Mouse (Mus musculus) adrenal gland, postnatal 10 days (tissue): ENCODE results near the gene Epn2. TPM values are rescaled to one million over a fixed set of nuclear protein-coding genes. Genes with fewer than 3 reads are reported as not detected.

ENCODE experiments used
- DNase-seq: peaks from one replicate; pipeline ENCODE4 v3.0.0; 2021; ENCODE audit warnings: mixed read lengths
- long read RNA-seq, 2 experiments: library from polyadenylated mRNA; stranded (forward); transcript quantifications; one replicate each; pipeline ENCODE4 v2.0.0; 2021
- total RNA-seq, 2 experiments: library from RNA; stranded (reverse); gene quantifications; 2 replicates each; pipeline ENCODE4 v1.2.3; 2021

The Epn2 gene
- total RNA-seq = 10 to 100 TPM; 32.2 to 36.8 TPM
- long read RNA-seq, experiment 1, full-length matches to known transcripts = 14 of 30 reads
- long read RNA-seq, experiment 1, partial matches to known transcripts = 5 of 30 reads
- long read RNA-seq, experiment 1, other reads (novel, unspliced or antisense) = 11 of 30 reads
- long read RNA-seq, experiment 2, full-length matches to known transcripts = 17 of 32 reads
- long read RNA-seq, experiment 2, partial matches to known transcripts = 4 of 32 reads
- long read RNA-seq, experiment 2, other reads (novel, unspliced or antisense) = 11 of 32 reads

DNA sequence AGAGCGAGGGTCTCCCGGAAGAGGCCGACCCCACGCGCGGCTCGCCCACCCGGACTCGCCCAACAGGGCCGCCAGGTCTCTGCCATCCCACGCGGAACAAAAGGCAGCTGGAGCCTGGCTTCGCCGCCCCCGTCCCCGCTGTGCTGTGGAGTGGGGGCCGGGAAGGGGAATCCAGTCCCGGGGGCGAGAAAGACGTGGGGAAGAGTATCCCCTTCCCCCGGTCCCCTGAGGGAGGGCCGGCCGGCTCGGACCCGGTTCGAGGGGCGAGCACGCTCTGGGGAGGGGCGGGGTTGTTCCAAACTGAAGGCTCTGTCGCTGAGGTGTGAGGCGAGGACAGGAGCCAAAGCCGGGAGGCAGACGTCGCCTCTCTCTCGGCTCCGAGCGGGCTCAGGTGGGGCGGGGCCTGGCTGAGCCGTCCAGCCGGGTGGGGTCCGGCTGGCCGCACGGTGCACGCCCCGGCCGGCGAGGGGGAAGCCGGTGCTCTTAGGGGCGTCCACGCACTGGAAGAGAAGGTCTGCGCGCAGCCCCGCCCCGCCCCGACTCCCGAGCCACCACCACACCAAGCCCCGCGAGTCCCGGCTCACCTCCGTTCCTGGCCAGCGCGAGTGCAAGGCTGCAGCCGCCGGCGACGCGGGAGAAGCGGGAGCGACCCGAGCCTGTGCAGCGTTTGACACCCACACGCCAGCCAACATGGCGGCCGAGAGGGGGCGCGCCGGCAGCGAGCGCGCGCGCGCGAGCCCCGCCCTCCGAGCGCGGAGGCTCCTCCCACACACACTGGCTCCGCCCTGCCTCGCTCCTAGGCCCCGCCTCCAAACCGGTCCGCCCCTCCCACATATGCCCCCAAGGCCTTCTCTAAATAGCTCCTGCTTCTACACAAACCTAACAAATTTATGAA, at the start of gene Epn2:
TSS of gene Epn2 (minus strand) at position 705 of the 895 bp plus-strand sequence.
- peak; percentile 90 for DNase-seq

DNA sequence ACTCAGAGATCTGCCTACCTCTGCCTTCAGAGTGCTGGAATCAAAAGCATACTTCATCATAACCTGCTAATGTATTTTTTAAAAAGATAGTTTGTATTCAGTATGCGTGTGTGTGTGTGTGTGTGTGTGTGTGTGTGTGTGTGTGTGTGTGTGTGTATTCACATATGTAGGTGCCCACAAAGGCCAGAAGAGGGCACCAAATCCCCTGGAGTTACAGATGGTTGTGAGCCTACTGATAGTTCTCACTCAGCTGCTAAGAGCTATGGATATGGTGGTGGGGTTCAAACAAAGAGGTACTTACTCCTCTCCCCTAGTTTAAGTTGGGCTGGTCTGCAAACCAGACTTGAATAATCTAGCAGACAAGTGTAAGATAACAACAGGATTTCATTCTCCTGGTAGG, 47.0 kb upstream of the Epn2 start:
- no peak for DNase-seq

DNA sequence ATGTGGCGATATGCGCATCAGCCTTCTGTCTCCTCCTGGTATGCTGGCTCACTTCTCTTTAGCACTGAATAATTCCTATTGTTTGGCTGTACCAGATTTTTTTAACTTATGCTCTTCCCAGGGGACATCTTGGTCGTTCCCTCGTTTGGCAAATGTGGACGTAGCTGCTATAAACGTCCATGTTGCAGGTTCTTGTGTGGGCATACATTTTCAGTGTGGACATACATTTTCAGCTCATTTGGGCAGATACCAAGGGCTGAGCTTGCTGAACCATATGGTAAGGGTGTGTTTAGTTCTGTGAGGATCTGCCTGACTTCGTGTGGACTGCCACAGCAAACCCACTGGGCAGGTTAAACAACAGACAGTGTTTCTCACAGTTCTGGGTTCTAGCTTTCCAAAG, 45.6 kb upstream of the Epn2 start:
- no peak for DNase-seq

DNA sequence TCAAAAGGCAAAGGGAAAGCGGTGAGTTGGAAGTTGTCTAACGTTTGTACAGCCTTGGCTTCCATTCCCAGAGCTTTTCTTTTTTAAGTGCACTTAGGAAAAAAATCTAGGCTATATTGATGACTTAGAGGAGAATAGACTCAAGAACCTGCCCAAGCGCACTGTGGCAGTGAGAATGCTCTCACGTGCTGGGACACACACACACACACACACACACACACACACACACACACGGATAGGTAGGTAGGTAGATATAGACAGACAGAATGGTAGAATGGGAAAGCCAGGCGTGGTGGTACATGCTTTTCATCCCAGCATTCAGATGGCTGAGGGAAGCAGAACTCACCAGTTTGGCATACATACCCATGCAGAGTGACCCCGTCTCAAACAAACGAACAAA, 41.3 kb upstream of the Epn2 start:
- no peak for DNase-seq

DNA sequence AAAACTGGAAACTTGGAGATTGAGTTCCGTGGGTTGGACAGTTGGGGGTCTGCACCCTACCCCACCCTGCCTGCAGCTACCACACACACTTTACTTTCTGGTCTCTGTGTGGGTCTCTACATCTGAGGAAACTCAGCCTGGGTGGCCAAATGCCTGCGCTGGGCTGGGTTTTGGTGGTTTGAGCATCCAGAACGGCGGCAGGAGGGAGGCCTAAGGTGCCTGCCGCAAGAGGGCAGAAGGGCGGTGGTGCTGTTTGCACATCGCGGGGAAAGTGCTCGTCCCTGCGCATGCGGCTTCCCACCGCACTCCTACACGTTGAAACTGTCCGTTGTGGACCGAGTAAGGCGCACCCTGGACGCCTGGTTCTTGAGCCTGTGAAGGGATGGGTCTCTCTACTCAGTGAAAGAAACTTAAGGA, 40.8 kb upstream of the Epn2 start:
- peak; percentile 90 for DNase-seq

DNA sequence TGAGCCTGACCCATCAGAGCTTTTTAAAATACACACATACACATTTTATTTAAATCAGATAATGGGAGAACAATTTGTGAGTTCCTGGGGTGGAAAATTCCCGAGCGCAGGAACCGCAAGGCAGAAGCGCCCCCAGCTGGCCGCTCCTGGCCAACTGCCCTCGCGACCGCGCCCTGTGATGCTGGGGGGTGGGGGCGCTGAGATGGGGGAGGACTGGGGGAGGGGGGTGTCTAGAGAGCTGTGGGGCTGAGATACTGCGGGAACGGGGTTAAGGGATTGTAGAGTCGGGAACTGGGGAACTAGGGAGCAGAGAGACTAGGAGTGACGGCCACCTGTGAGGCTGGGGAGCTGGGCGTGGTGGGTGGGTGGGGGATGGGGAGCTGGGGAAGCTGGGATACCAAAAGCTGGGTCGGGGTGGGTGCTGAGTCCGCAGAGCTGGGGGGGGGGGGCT, 40.3 kb upstream of the Epn2 start:
- peak; percentile 82 for DNase-seq

DNA sequence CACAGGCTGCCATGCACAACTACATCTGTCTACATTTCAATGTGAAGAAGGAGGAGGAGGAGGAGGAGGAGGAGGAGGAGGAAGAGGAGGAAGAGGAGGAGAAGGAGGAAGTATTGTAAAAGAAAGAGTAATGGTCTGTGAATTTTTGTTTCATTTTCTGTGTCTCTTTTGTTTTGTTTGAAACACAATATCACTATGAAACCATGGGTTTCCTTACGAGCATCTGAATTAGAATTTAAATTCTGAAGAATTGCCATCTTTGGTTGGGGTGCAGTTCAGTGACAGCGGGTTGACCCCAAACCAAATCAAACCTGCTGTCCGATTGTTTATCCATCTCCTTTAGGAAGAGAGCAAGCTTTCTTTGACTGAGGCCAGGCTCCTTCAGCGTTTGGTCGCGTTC, 39.9 kb upstream of the Epn2 start:
- no peak for DNase-seq

DNA sequence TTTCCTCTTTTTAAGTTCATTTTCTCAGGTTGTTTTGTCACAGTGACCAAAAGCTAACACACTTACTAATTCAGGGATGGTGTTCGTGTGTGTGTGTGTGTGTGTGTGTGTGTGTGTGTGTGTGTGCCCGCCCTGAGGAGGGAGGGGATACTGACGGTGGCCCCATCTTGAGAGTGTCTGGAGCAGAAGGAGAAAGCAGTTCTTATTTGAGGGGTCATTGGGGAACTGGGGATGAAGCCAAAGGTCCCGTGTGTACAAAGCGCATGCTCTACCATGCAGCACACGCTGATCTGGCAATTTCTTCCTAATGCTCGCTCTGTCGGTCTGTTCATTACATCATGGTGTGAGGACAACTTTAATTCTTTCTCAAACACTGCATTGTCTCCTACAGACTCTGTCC, 39.1 kb upstream of the Epn2 start:
- no peak for DNase-seq

DNA sequence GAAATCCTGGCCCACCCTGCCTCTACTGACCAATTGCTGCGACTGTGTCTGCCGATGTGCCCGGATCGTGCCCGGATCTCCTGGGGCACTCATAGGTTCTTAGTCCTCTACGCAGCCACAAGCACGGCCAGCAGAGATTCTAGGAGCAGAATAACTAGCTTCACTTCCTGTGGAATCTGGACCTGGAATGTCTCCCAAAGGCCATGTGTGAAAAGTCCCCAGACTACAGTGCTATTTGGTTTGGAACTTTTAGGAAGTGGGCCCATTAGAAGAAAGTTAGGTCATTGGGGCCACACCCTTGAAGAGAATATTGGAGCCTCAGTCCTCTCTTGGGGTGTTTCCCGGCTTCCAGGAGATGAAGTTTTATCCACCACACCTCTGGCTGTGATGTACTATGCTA, 38.6 kb upstream of the Epn2 start:
- no peak for DNase-seq

DNA sequence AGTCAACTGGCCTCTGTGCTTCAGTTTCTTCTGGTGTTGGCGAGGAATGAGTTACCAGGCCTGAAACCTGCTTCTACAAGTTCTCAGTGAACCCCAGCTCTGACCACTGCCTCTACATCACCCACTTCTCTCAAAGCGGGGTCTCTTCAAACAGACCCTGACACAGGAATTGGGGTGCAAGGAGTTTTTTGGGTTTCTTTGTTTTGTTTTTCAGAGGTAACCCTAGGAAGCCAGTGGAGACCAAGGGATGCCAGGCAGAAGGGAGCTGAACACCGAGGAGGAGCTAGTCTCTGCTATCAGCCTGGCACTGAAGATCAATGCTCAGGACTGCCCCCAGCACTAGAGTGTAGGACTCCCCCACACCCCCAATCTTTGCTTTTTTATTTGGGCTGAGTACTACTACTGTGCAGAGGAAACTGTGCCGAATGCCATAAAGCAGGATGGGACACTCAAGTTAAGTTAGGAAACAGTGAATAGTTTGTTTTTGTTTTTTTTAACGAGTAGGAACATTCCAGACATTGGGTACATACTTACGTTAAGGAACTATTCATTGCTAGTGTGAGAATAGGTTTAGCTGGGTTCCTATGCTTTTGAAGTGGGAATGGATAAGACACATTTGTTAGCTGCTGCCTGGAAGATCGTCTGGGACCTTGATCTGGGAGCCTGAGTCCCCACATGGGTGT, 37.9 kb upstream of the Epn2 start:
- DNase-seq = no peak

DNA sequence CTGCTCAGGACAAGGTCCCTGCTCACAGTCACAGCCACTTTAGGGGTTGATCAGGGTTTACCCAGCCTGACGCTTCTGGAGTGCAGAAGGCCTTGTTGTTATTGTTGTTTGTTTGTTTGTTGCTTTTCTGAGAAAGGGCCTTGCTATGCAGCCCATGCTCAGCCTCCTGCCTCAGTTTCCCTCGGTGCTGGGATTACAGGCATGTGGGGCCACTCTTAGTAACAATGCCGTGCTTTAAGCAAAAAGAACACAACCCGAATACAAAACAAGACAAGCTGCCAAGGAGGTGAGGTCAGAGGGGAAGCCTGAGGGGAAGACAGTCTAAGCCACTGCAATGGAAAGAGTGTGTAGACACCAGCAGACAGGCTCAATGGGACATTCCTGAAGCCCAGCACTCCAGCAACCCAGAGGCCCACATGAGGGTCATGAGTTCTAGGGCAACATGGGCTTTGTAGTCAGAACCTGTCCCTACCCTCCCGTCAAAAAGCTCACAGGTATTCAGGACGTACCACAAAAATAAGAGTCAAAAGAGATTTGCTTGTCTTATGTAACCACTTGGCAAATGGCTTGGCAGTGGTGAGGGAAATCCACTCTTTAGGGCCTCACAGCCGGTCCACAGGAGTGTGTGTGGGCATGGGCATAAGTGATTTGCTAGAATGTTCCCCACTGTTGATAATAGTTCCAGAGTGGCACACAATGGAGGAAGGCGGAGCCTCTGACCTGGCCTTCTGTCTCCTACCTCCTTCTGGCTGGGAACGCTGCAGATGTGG, 37.2 kb upstream of the Epn2 start:
- DNase-seq = peak; percentile 26

DNA sequence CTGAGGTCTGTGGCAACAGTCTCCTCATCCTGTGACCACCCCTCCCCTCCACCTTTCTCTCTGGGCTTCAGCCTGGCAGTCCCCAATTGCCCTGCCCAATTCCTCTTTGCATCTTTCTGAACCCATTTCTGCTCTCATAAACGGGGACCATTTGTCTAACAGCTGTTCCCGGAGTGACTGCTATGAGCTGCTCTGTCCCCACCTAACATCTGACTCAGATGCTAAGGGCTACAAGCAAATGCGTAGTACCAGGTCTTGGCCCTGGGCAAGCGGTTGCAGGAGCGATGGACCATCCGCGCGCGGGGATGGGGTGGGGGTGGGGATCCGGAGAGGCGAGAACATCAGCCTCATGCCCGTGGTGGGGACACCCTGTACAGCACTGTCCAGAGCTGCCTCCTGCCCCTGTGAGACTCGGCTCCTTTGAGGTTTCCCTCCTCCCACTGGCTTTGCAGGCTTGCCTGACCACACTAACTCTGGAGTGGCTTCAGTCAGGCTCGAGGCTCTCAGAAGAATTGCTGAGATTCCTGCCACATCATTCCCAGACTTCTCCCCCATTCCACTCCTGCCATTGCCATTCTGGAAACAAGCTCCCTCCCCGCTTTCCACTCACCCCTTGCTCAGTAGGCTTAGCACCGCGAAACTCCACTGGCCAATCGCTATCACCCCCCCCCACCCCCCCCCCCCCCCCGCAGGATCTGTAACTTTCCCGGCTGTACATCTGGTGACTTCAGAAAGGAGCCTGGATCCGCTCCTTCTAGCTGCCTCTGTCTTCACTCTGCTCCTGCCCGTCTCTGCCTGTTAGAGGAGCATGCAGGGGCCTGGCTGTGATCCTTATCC, 36.4 kb upstream of the Epn2 start:
- DNase-seq = peak; percentile 28

DNA sequence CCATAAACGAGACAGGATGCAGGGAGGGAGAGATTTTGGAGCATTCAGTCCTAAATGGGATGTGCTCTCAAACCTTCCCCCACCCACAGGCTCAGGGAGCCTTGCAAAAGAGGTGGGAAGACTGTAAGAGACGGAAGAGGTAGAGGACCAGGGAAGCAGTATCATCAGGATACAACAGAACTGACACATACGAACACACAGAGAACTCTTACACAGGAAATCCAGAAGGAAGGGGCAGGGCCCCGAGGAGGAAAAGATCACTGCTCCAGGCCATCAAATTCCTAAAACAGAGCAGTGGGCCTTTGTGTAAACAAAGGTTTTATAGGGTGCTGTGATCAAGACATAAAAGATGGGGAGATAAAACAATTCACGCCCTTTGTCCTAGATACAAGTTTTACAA, 34.9 kb upstream of the Epn2 start:
- no peak for DNase-seq

DNA sequence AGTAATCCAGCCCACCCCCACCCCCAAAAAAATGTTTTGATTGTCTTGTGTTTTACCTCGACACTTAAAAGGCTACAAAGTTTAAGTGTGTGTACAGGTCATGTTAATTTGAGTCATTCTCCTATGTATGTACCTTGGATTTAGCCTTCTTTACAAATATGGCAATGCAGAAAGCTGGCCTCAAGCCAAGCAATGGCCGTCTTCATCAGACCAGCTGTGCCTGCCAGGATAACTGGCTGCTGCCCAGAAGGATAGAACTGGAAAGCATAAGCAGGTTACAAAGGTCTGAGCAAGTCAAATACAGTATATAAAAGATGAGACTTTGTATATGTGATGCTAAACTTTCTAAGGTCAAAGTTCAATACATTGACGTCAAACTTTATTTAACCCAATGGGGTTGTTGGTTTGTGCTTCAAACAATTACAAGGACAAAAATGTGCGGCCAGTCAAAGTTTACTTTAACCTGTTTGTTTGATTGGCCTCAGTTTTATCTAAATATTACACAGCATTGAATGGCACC, 32.7 kb upstream of the Epn2 start:
- DNase-seq = peak; percentile 48

DNA sequence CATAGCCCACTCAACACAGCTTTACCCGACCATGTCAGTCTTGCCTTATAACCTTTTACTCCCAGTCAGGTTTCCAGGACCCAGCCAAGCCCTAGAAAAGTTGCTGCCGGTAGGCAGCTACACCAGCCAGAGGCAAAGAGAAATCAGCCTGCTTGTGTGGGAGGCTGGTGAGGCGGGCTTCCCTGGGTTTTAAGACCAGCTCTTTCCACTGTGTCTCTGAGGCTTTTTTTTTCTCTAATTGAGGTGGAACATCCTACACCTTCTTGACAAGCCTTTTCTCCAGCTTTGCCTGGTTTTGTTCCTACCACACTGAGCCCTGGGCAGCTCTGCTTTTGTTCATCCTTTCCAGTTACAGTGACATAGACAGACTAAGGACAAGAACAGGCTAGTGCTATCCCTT, 31.7 kb upstream of the Epn2 start:
- DNase-seq = no peak

DNA sequence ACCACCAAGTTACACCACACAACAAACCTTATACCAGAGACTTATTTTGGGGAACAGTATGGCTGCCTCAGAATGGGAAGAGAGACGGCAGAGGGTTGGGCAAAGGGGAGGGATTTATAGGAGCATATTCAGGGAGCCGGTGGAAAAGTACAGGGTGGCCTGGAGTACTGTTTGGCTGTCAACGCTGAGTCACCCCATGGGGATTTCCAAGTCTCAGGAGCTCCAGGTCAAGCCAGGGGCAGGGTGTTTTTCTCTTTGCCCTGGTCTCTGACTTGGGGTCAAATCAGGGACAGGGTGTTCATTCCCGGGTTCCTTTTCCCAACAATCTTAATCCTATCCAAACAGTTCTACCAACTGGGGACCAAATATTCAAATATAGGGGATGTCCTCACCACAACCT, 28.6 kb upstream of the Epn2 start:
- DNase-seq = peak; percentile 52

DNA sequence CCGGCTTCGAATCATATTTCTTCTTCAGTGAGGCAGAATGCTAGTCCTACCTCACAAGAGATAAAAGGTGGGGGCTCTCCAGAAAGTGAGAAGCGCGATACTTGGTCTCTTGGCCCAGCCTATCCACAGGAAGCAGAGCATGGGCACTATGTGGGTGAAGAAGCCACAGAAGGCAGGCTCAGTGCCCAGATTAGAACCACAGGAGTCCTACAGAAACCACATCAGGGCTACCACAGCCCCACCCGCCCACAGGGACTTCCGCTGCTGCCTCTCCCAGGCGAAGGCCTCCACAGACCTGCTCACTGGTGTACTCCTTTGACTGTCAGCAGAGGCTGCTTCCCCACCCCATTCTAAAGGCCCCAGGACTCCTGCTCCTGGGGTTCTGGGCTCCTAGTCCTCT, 23.2 kb upstream of the Epn2 start:
- no peak for DNase-seq

DNA sequence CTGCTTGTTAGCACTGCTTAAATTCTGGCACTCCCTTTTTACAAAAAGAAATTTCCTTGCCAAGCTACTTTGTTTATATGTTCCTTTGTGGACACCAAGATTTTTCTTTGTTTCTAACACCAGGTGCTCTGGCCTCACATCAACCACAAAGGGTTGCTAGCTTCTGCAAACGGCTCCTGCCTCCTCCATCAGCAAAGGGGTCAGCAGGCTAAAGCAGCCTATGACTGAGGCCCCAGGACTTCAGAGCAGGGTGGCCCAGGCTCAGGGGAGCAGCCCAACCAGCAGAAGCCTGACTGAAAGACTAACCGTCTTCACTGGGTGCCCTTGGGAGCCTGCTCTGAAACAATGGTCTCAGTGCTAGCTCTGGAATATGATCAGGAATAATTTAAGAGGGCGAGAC, 22.0 kb upstream of the Epn2 start:
- DNase-seq = no peak

DNA sequence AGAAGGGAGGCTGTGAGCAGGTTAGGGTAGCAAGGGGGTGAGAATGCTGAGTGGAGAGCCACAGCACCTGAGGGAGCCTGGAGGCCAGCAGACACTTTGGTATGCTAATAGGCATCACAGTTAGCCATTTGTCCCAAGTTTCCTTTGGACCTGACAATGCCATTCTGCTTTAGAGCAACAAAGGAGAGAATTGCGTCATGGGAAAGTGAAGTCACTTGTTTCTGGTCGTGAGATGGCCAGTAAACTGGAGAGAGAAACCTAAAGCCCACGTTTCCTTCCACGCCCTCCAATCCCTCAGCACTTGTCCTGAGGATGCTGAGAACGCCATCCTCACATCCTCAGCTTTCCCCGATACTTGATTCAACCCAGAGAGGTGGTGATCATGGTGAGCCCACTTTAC, 18.9 kb upstream of the Epn2 start:
- DNase-seq = no peak

DNA sequence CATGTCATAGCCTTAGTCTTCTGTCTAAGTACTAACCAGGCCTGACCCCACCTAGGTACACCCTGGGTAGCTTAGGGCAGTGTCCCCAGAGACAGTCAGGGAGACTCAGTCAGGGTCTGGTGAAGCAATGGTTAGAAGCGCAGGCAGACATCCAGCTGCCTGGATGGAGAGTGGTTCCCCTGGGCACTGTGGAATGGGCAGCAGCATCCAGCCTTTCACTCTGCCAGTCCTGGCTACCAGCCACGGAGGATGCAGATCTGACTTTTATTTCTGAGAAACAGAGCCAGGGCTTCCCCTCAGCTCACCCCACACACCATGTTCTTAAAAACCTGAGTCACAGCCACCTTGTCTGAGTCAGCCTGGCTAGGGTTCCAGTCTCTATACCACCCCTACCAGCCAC, 18.0 kb upstream of the Epn2 start:
- DNase-seq = peak; percentile 78

DNA sequence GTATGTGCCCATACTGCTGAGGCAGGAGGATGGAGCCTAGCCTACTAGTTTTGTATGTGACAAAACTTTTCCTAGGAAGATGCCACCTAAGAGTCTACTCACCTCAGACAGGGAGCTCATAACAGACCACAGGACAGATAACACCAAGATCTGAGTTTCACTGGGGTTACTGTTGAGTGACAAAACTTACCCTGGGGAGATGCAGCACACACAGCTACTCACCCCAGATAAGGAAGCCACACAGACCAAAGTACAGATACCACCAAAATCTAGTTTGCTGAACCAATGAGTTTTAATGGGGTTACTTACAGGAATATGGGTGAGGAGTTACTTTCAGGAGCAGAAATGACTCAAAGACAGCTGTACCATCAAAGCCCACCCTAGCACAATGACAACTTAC, 13.6 kb upstream of the Epn2 start:
- DNase-seq = no peak
